Mouse (Mus musculus) adrenal gland, postnatal 10 days (tissue): ENCODE measurements at regions not wholly inside any gene's neighbourhood (a gene's known extent, or its start where the extent isn't known, plus 50 kb on each side); places are given as distances from the start of the nearest gene placed in this dataset.
"Not testable (repeated sequence)": the region's sequence is repeated elsewhere in the genome, so short reads cannot be mapped to it uniquely, and the experiment has no call there.

Source experiments
- DNase-seq: peaks from one replicate; pipeline ENCODE4 v3.0.0; 2021; ENCODE audit warnings: mixed read lengths

DNA sequence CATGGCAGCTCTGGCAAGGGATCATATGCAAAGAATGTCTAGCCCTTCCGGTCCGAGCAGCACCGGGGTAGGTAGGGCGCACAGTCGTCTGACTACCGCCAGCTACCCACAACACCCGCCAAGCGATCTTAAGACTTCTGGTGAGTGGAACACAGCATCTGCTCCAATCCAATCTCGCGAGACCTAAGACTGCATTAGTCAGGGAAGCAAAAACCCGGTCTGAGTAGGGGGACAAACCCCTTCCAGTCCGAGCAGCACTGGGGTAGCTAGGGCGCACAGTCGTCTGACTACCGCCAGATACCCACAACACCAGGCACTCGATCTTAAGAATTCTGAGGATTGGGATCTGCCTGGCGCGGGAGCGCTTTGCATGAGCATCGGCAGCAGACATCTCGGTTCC is 57.1 kb downstream of the Nap1l2 start:
- not testable (repeated sequence) for DNase-seq

- peak; percentile 2 for DNase-seq
Observed at GRCm38 (mm10) chrX:103109181-103109580, 77.3 kb downstream of the Nap1l2 start.

GRCm38 (mm10) chrX:103067730-103068621 is 118.5 kb downstream of the Nap1l2 start:
- DNase-seq = not testable (repeated sequence)

- DNase-seq = not testable (repeated sequence)
Observed at GRCm38 (mm10) chrX:103067107-103067506, 119.3 kb downstream of the Nap1l2 start.

GRCm38 (mm10) chrX:103026256-103027028 is 98.3 kb downstream of the 1700018G05Rik start:
- DNase-seq = peak; percentile 6

- peak; percentile 2 for DNase-seq
Observed at GRCm38 (mm10) chrX:103025495-103025894, 97.3 kb downstream of the 1700018G05Rik start.

DNA sequence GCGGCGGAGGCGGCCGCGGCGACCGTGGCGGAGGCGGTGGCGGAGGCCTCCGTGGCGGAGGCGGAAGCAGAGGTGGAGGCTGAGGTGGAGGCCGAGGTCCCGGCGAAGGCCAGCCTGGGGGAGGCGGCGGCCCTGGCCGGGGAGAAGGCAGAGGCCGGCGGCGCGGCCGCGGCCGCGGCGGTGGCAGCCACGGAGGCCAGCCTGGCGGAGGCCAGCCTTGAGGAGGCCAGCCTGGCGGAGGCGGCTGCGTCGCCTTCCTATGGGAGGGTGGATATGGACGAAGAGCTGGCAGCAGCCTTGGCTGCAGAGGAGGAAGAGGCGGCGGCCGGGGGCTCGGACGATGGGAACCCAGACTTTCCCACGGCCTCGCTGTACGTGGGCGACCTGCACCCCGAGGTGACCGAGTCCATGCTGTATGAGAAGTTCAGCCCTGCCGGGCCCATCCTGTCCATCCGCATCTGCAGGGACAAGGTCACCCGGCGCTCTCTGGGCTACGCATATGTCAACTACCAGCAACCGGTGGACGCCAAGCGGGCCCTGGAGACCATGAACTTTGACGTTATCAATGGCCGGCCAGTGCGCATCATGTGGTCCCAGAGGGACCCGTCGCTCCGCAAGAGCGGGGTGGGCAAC is 85.4 kb downstream of the 1700018G05Rik start:
- DNase-seq = not testable (repeated sequence)

- DNase-seq = not testable (repeated sequence)
Observed at GRCm38 (mm10) chrX:103012298-103013243, 84.4 kb downstream of the 1700018G05Rik start.

GRCm38 (mm10) chrX:102993956-102994355 is 65.8 kb downstream of the 1700018G05Rik start:
- DNase-seq = not testable (repeated sequence)
